Mouse (Mus musculus): ENCODE results near the gene Ddx50.

GRCm38 (mm10) chr10:62664963-62665590 is 14.1 kb upstream of the Ddx50 start:
- TF ChIP-seq POLR2A (IDR thresholded peaks at IDR 0.05; ENCODE audit: borderline replicate concordance, extremely low read depth, insufficient read depth, insufficient read length, poor library complexity, severe bottlenecking) = no peak
- TF ChIP-seq CTCF (IDR thresholded peaks at IDR 0.05; ENCODE audit: borderline replicate concordance, extremely low read depth, insufficient read depth, insufficient read length) = no peak
